Mouse (Mus musculus): ENCODE results near the gene Esr1. TPM values are rescaled to one million over a fixed set of nuclear protein-coding genes. Genes with fewer than 3 reads are reported as not detected.
"Not testable (repeated sequence)": the region's sequence is repeated elsewhere in the genome, so short reads cannot be mapped to it uniquely, and the experiment has no call there.

Gene Esr1
- polyA plus RNA-seq, 2 experiments: 0.06 to 0.29 TPM

DNA sequence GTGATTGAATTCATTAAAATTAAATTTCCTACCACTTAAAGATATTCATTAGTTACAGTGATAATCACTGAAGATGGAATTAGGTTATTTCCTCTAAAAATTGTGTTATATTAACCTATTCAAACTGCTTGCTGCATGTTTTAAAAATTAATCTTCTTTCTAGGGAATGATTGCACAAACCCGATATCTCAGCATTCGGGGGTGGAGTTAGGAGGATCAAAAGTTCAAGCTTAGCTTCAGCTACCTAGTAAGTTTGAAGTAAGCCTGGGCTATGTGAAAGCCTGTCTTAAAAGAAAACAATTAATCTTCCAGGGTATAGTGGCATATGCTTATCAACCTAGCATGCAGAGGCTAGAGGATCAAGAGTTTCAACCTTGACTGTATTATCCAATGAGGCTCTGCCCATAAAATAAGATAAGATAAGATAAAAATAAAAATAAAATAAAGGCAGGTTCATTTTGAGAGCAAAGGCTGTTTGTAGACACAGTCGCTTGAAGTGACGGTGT is 62.0 kb downstream of the Esr1 start:
- DNase-seq (ENCODE audit: low read depth in 3 of 3, low spot score in 3 of 3) (no peak), ATAC-seq (ENCODE audit: insufficient read depth) (no peak)
- no peaks in the 10 kb centered on the region for H3K27me3 ChIP-seq (ENCODE audit: control insufficient read depth, insufficient read depth, low read length)
- no peak overlapping the region for H3K9ac ChIP-seq (replicated peaks)
- no peak overlapping the region for H3K27ac ChIP-seq
- H3K9me3 ChIP-seq (ENCODE audit: control insufficient read depth, low read length): no peaks in the 10 kb centered on the region
- no peaks in the 10 kb centered on the region for H3K4me1 ChIP-seq (replicated peaks; ENCODE audit: control insufficient read depth in 2 of 2, insufficient read depth in 2 of 2, low read length in 1 of 2)
- no peak overlapping the region for H3K4me3 ChIP-seq (ENCODE audit: insufficient read depth in 1 of 2, low read depth in 2 of 2, low read length in 2 of 2)
- WGBS (ENCODE audit: insufficient replicate concordance): 72% methylated on average over 4 of the region's 4 CpGs
- TF ChIP-seq CTCF (IDR thresholded peaks at IDR 0.05; ENCODE audit: low read depth) (no peak), EP300 (IDR thresholded peaks at IDR 0.05; ENCODE audit: low read depth) (no peak)
- no peak overlapping the region for H3K4me2 ChIP-seq (ENCODE audit: low read depth)
- no peaks in the 10 kb centered on the region for H3K36me3 ChIP-seq (replicated peaks; ENCODE audit: control insufficient read depth, insufficient read depth, low read depth)

DNA sequence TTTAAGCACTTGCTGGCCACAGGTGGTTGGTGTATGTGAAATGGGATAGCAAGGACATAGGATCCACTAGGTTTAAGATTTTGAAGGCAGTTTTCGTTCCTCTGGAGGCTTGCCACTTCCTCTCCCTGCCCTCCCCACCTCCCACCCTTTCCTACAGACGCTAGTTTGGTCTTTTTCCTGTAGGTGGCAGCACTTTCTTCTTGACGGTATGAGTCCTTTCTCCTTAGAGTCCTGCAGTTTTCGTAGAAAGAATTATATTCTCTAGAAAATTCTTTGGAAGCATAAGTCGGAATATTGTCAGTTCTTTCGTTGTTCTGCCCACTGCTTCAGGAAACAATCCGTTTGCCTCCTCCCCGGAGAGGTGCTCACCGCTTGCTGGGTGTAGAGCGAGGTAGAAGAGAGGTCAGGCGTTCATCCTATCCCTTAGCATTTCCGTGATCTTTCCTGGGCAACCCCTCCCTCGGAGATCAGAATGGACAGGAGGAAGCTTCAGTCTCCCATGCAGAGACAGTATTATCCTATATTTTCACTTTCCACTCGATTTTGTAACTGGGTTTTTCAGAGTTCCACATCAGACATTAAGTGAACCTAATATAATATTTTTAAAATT is 63.7 kb downstream of the Esr1 start:
- H3K27me3 ChIP-seq (ENCODE audit: control insufficient read depth, insufficient read depth, low read length); H3K36me3 ChIP-seq (replicated peaks; ENCODE audit: control insufficient read depth, insufficient read depth, low read depth); H3K27ac ChIP-seq; H3K9ac ChIP-seq (replicated peaks); H3K4me3 ChIP-seq (ENCODE audit: insufficient read depth in 1 of 2, low read depth in 2 of 2, low read length in 2 of 2); DNase-seq (ENCODE audit: low read depth in 3 of 3, low spot score in 3 of 3); H3K4me2 ChIP-seq (ENCODE audit: low read depth); H3K4me1 ChIP-seq (replicated peaks; ENCODE audit: control insufficient read depth in 2 of 2, insufficient read depth in 2 of 2, low read length in 1 of 2); ATAC-seq (ENCODE audit: insufficient read depth); H3K9me3 ChIP-seq (ENCODE audit: control insufficient read depth, low read length): not testable (repeated sequence)
- WGBS (ENCODE audit: insufficient replicate concordance): 11% methylated on average over 14 of the region's 14 CpGs

DNA sequence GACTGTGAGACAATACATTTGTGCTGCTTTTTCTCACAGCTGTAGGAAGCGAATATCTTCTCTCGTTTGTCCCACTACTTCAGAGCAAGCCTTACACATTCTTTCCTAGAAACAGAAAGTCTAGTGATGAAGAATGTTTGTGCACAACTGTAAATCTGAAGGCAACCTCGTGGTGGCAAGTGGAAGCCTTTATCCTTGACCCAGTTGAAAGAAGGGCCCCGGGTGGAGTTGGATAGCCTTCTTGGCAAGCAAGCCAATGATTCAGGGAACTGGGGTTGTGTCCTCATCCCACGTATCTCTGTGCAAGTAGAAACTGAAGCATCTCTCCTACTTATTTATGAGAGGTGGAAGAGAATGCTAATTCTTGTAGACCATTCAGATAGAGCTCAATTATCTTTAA is 71.7 kb downstream of the Esr1 start:
- Histone ChIP-seq H3K4me2 (ENCODE audit: low read depth) (no peak overlapping the region), H3K4me3 (ENCODE audit: insufficient read depth in 1 of 2, low read depth in 2 of 2, low read length in 2 of 2) (no peak overlapping the region), H3K4me1 (replicated peaks; ENCODE audit: control insufficient read depth in 2 of 2, insufficient read depth in 2 of 2, low read length in 1 of 2) (no peaks in the 10 kb centered on the region), H3K36me3 (replicated peaks; ENCODE audit: control insufficient read depth, insufficient read depth, low read depth) (no peaks in the 10 kb centered on the region), H3K9me3 (ENCODE audit: control insufficient read depth, low read length) (no peaks in the 10 kb centered on the region), H3K9ac (replicated peaks) (no peak overlapping the region), H3K27me3 (ENCODE audit: control insufficient read depth, insufficient read depth, low read length) (no peaks in the 10 kb centered on the region), H3K27ac (no peak overlapping the region)
- DNase-seq (ENCODE audit: low read depth in 3 of 3, low spot score in 3 of 3) (no peak), ATAC-seq (ENCODE audit: insufficient read depth) (no peak)
- 52% methylated on average over 5 of the region's 5 CpGs for WGBS (ENCODE audit: insufficient replicate concordance)
- TF ChIP-seq EP300 (IDR thresholded peaks at IDR 0.05; ENCODE audit: low read depth) (no peak), CTCF (IDR thresholded peaks at IDR 0.05; ENCODE audit: low read depth) (no peak)

DNA sequence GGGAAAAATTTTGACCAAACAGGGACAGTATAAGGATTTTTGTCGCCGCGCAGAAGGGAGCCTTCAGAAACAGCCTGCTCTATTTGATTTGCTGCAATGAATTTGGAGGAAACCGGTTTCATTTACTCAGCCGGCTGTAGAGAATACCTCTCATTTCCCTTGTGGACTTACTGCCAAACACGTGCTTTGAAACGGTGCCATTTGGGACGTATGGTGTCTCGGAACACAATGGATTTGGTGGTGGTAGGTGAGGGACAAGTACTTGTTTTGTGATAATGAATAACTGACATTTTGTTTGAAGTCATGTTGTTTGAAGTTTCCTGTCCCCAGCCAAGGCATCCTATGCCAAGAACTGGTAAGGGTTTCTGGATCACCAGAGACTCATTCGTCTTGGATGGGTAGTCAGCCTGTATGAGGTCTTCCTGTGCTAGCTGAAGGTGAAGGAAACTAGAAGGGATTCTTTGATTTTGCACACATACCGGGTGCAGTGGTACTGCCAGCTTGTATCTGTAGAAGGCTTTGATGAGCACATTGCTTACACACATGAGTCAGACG is 72.4 kb downstream of the Esr1 start:
- Histone ChIP-seq H3K9me3 (ENCODE audit: control insufficient read depth, low read length) (no peaks in the 10 kb centered on the region), H3K9ac (replicated peaks) (no peak overlapping the region), H3K27me3 (ENCODE audit: control insufficient read depth, insufficient read depth, low read length) (no peaks in the 10 kb centered on the region), H3K27ac (no peak overlapping the region), H3K4me2 (ENCODE audit: low read depth) (no peak overlapping the region), H3K4me3 (ENCODE audit: insufficient read depth in 1 of 2, low read depth in 2 of 2, low read length in 2 of 2) (no peak overlapping the region), H3K4me1 (replicated peaks; ENCODE audit: control insufficient read depth in 2 of 2, insufficient read depth in 2 of 2, low read length in 1 of 2) (no peaks in the 10 kb centered on the region), H3K36me3 (replicated peaks; ENCODE audit: control insufficient read depth, insufficient read depth, low read depth) (no peaks in the 10 kb centered on the region)
- DNase-seq (ENCODE audit: low read depth in 3 of 3, low spot score in 3 of 3) (no peak), ATAC-seq (ENCODE audit: insufficient read depth) (no peak)
- 72% methylated on average over 12 of the region's 12 CpGs for WGBS (ENCODE audit: insufficient replicate concordance)
- TF ChIP-seq CTCF (IDR thresholded peaks at IDR 0.05; ENCODE audit: low read depth) (no peak), EP300 (IDR thresholded peaks at IDR 0.05; ENCODE audit: low read depth) (no peak)

DNA sequence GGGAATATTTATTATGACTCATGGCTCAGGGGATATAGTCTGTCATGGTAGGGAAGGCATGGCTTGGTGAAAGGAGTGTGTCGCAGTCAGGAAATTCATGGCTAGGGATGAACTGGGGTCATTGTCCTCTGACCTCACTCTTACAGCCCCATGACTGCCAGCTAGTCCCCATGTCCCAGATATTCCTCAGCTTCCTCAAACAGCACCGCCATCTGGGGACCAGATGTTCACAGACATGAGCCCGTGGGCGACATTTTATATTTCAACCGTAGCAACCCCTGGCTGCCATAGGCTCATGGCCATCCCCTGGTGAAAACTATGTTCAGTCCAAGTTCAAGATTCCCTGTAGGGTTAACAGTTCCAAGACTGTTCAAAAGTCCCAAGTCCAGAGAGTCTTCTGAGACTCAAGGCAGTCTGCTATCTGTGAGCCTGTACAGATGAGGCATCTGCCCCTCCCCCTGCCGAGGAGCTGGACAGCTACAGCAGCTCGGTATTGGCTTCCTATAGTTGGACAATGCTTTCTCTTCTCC is 83.0 kb downstream of the Esr1 start:
- H3K9ac ChIP-seq (replicated peaks): no peak overlapping the region
- WGBS (ENCODE audit: insufficient replicate concordance): 68% methylated on average over 7 of the region's 7 CpGs

More for the DNA sequence above, 83.0 kb downstream of the Esr1 start:
- Histone ChIP-seq H3K36me3 (replicated peaks; ENCODE audit: control insufficient read depth, insufficient read depth, low read depth) (no peaks in the 10 kb centered on the region), H3K9me3 (ENCODE audit: control insufficient read depth, low read length) (no peaks in the 10 kb centered on the region), H3K4me1 (replicated peaks; ENCODE audit: control insufficient read depth in 2 of 2, insufficient read depth in 2 of 2, low read length in 1 of 2) (no peaks in the 10 kb centered on the region), H3K27me3 (ENCODE audit: control insufficient read depth, insufficient read depth, low read length) (no peaks in the 10 kb centered on the region), H3K27ac (no peak overlapping the region), H3K4me2 (ENCODE audit: low read depth) (no peak overlapping the region), H3K4me3 (ENCODE audit: insufficient read depth in 1 of 2, low read depth in 2 of 2, low read length in 2 of 2) (no peak overlapping the region)
- TF ChIP-seq CTCF (IDR thresholded peaks at IDR 0.05; ENCODE audit: low read depth) (no peak), EP300 (IDR thresholded peaks at IDR 0.05; ENCODE audit: low read depth) (no peak)
- no peak for ATAC-seq (ENCODE audit: insufficient read depth)
- no peak for DNase-seq (ENCODE audit: low read depth in 3 of 3, low spot score in 3 of 3)
